Mouse (Mus musculus): ENCODE measurements at regions not wholly inside any gene's neighbourhood (a gene's known extent, or its start where the extent isn't known, plus 50 kb on each side); places are given as distances from the start of the nearest gene placed in this dataset.
A peak's percentile ranks its signal among the peaks of the same experiment; 100 is the strongest.

DNA sequence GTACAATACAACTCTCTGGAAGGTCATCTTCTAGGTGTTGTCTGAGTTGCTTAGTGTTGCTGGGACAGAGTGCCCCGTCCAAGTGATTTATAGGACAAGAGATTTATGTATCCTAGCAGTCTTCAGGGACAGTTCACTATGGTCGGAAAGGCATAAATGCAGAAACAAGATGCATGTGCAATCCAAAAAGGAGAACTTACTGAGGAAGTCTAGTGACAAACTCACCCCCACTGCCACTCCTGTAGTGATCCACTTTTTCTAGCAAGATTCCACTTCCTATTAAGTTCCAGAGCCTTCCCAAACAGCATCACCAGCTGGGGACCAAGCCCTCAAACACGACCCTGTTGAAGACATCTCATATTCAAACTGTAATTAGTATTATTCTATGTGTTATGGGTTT is 1266.9 kb upstream of the Lrrc6 start:
- DNase-seq: no peak

DNA sequence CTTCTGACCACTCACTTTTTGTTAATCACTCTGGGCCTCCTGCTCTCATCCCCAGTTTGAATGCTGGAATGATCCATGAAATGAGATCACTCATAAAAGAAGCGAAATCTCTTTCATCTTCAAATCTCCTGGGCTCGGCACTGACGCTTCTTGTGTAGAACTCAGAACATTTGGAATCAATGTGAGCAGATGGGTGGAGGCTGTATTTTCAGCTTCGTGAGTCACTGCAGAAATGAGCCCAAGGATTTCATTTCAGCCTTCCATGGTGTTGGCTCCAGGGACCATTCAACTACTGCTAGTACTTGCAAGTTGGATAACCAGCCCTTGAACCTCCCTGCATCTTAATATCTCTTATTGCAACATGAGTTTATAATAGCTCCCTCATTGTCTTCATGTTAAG is 1258.5 kb upstream of the Lrrc6 start:
- intact Hi-C loops (cut with DNase I; ENCODE audit: low total_unique reads): no loop called here
- peak; percentile 23 for DNase-seq

More for the DNA sequence above, 1266.9 kb upstream of the Lrrc6 start:
- intact Hi-C loops (cut with DNase I; ENCODE audit: low total_unique reads): no loop called here

DNA sequence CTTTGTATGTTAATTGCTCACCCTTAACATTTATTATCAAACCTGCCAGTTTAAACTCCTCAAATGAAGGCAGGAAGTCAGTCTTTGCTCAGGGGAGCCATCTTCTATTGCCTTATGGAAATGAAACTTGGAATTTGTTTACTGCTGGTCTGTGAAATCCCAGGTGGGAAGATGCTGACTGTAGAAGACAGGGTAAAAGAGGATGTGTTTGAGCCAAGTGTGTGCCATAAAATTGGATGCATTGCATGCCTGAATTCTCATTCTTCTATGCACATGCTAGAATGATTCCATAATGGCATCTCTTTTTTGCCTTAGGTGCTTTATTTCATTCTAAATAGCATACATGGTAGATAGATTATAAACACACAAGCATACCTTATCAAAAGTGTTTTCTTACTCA is 1249.9 kb upstream of the Lrrc6 start:
- no peak for DNase-seq
- intact Hi-C loops (cut with DNase I; ENCODE audit: low total_unique reads): no loop called here

DNA sequence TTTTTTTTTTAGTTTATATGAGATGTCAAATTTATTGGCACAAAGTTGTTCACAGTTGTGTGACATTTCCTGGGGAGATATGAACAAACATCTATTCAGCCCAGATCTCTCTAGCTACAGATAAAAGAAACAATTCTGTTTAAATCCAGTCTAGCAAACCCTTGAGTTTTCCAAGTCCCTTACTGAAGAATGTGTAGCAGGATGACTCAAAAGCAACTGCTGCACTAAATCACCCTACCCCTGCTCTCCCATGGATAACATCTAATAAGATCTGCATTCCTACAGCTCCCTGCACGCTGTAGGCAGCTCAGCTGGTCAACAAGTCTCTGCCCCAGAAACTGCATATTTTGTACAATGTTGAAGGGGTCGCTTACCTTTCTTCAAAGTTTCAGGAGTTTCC is 1242.6 kb upstream of the Lrrc6 start:
- DNase-seq: no peak
- intact Hi-C loops (cut with DNase I; ENCODE audit: low total_unique reads): no loop called here

DNA sequence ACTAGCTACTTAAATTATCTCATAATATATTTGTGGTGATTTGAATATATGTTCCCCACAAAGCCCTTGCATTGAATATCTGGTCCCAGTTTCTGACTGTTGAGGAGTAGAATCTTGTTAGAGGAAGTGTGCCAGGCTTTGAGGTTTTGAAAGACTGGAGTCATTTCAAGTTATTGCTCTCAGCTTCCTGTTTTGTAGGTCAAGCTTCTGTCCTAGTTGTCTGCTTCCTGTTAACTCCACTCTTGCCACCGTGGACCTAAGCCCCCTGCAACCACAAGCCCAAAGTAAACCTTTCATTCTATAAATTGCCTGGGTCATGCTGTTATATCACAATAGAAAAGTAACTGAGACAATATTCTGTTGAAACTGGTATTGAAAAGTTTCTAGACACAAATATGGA is 1232.3 kb upstream of the Lrrc6 start:
- no peak for DNase-seq
- intact Hi-C loops (cut with DNase I; ENCODE audit: low total_unique reads): no loop called here

DNA sequence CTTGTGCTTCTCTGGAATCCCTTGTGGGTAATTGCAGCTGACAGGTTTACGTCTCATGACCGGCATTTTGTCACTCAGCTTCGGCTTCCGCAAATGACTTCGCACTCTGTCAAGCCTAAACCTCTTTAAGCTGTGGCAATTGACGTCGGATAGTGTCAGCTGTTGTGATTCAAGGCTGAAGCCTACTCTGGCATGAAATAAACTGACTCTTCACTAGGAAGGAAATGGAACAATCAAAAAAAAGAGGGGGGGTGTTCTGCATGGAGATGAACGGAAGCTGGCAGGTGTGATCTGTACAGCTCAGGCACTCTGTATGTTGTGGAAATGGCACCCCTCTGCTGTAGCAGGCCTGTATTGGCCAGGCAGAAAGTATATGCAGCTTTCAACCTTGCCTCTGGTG is 1228.8 kb upstream of the Lrrc6 start:
- intact Hi-C loops (cut with DNase I; ENCODE audit: low total_unique reads): no loop called here
- no peak for DNase-seq

DNA sequence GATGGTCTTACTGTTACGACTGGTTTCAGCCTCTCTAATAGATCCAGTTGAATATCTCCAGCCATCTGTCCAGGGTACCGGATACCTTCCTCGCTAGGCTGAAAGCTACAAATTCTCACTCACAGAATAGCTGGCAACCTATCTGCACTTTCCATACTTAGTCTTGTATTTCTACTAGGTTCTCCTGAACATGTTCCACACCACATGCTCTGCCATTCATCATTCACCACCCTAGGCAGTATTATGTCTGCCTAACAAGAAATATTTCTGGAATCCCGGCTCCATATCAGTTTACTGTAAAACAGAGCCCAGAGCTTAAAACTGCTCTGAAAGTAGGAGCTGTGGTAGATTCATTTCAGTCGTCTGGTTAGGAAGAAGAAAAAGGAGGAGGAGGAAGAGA is 1224.5 kb upstream of the Lrrc6 start:
- no peak for DNase-seq

DNA sequence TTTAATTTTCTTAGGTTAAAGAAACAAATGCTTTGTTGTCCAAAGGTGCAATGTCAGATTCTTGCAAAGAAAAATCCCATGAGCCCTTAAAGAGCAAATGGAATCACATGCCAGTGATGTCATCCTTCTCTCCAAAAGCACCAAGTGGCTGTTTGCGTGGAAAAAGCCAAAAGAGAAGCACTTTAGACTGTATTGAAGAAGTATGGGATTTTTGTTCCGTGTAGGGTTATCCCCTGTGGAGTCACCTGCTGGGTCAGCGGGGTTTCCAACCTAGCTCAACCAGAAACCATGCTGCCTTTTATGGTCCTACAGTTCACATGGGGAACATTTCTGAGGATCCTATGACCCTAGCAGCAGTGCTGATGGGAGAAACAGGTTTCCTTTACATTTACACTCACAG is 1213.5 kb upstream of the Lrrc6 start:
- DNase-seq: no peak
- intact Hi-C loops (cut with DNase I; ENCODE audit: low total_unique reads): no loop called here

More for the DNA sequence above, 1224.5 kb upstream of the Lrrc6 start:
- intact Hi-C loops (cut with DNase I; ENCODE audit: low total_unique reads): no loop called here

DNA sequence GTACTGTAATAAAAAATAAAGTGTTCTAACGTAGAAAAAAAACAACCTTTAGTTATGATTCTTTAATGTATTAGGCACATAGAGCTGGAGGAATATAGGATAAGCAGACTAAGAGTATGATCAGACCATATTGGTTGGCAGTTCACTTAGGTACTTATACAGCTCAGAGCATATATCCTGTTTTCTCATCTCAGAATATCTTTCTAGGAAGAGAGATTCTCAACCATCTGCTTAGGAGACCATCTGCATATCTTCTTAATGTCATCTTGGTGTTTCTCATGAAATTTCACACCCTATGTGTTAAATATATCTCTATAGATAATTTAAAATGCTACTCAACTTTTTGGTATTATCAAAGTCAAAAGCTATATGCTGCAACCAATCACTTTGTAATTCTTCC is 1185.4 kb upstream of the Lrrc6 start:
- no peak for DNase-seq
- intact Hi-C loops (cut with DNase I; ENCODE audit: low total_unique reads): no loop called here

DNA sequence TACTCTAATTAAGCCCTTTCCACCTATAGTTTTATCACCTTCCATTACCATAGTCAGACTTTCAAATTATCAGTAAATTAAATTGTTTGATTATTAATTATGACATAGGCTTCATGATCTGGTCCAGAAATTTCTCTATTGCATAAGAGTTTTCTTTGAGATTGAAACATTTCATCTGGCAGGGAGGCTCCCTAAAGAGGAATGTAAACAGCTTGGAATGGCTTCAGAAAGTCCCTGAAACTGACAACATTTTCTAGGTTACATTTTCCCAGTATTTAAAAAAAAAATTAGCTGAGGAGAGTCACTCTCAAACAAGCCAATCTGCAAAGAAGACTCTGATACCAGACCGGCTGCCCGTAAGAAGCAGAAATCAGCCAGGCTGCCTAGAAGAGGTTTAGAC is 1172.6 kb upstream of the Lrrc6 start:
- intact Hi-C loops (cut with DNase I; ENCODE audit: low total_unique reads): no loop called here
- no peak for DNase-seq

DNA sequence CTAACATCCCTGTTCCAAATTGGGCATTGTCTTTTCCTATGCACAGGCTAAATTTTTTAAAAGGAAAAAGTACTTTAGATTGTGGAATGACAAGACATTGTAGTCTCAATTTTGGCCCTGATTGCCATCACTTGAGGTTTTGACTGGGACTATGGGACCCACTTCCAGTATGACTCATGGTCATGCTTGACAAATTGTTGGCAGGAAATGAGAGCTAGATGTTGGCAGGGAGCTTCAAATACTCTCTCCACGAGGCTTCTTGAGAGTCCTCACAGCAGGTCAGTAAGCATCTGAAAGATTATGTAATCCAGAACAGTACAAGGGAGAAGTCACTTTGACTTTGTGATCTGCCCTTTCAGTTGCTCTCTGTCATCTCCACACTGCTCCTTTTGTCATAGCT is 1135.4 kb upstream of the Lrrc6 start:
- intact Hi-C loops (cut with DNase I; ENCODE audit: low total_unique reads): no loop called here
- no peak for DNase-seq

DNA sequence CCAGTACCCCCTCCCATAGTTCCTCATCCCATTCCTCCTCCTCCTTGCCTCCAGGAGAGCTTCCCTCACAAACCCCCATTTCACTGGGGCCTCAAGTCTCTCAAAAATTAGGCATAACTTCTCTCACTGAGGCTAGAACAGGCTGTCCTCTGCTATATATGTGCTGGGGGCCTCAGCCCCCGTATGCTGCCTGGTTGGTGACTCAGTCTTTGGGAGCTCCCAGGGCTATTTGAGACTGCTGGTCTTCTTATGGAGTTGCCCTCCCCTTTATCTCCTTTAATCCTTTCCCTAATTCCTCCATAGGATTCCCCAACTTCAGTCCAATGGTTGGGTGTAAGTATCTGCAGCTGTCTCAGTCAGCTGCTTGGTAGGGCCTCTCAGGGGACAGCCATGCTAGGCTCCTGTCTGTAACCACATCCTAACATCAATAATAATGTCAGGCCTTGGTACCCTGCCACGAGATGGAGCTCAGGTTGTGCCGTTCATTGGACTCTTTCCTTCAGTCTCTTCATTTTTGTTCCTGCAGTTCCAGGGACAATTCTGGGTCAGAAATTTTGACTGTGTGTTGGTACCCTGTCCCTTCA is 1126.1 kb upstream of the Lrrc6 start:
- intact Hi-C loops (cut with DNase I; ENCODE audit: low total_unique reads): no loop called here
- DNase-seq: no peak

DNA sequence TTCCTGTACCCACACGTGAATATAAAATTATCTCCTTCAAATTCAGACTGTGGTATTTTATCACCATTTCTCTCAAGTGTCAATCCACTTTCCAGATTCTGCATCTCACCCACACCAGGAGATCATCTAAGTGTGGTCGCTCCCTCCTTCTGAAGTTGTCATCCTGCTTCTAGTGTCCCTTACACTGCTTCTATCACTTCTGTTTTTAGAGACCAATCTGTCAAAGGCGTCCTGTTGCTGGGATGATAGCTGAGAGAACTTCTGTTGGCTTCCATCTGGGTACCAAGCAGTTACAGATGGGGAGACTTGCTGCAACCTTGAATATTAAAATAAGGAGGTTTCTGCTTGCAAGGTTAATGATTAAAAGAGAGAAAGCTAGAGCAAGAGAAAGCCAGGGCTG is 1111.2 kb upstream of the Lrrc6 start:
- no peak for DNase-seq
- intact Hi-C loops (cut with DNase I; ENCODE audit: low total_unique reads): no loop called here

DNA sequence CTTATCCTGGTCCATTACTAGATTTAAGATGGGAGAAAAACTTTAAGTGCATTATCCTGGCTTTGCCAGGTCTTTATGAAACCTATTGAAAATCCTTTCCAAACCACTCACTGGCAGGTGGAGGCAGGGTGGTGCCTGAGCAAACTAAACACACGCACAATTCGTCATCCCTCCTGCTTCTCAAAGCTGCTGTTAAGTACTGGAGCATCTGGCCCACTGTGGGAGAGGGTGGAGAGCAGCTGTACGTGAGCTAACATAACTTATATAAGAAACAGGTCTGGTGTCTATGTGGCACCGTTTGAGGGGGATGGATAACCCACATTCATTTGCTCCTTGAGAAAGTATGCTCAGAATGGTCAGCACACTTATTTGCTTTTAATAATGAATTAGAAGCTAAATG is 1097.7 kb upstream of the Lrrc6 start:
- DNase-seq: no peak
- intact Hi-C loops (cut with DNase I; ENCODE audit: low total_unique reads): no loop called here

DNA sequence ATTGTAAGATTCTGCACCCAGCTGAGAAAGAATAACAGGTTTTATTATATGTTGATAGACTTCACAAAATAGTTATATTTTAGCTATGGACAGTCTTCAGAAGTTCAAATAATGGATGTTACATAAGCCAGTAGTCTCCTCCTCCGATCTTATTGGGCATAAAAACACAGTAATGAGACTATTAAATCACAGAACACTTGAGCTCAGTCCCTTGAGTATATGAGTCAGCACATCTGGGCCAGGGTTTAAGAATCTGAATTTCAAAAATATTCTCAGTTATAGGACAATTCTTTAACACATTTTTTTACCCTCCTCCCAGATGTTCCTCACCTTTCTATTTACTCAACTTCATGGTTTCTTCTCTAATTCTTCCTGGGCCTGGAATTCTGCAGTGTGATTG is 1075.9 kb upstream of the Lrrc6 start:
- intact Hi-C loops (cut with DNase I; ENCODE audit: low total_unique reads): no loop called here
- no peak for DNase-seq

DNA sequence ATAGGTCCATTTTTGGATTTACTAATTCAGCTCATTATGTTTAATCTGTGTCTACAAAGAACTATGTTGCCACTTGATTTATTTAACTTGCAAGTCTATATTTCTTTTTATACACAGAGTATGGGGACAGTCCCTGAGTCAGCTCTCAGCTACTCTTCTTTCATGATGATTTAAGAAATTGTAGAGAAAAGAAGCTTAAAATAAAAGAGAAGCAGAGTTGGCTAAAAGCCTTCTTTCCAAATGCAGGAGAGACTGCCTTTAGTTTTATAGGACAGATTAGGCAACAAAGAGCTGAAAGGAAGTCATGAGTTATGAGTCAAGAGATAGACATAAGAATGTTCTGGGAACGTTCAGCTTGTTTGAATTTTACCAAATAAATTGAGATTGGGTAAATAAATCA is 1070.9 kb upstream of the Lrrc6 start:
- DNase-seq: no peak
- intact Hi-C loops (cut with DNase I; ENCODE audit: low total_unique reads): no loop called here

DNA sequence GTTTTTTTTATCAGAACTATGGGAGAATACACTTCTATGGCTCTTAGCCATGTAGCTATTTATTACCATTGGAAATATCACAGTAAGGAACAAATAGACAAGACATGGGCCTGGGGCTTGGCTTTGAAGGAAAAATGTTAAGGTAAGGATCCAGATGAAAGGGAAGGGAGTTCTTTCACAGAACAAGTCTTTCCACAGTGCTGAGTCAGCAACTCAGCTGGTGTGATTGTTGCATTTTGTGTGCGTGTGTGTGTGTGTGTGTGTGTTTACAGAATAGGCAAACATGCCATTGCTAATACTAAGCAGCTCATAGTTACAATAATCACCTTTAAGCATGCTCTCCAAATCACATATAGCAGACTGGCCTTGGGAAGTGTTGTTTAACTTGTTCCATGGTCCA is 1056.6 kb upstream of the Lrrc6 start:
- no peak for DNase-seq
- intact Hi-C loops (cut with DNase I; ENCODE audit: low total_unique reads): no loop called here

DNA sequence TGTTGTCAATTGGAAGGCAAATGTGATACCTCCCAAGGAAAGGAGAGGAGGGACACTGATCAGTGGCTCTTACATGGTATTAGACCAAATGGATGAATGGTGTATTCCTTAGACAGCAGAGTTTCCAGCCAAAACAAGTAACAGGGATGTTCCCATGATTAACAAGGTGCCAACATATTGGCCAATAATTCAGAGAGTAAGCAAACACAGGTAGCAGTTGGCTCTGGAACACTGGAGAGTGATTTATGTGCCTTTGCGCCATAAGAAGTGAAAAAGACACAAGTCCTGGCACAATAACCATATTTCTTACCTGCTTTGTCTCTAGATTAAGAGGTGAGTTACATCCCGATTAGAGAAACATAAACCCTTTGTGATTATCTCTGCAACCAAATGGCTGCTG is 1051.2 kb upstream of the Lrrc6 start:
- no peak for DNase-seq
- intact Hi-C loops (cut with DNase I; ENCODE audit: low total_unique reads): no loop called here

DNA sequence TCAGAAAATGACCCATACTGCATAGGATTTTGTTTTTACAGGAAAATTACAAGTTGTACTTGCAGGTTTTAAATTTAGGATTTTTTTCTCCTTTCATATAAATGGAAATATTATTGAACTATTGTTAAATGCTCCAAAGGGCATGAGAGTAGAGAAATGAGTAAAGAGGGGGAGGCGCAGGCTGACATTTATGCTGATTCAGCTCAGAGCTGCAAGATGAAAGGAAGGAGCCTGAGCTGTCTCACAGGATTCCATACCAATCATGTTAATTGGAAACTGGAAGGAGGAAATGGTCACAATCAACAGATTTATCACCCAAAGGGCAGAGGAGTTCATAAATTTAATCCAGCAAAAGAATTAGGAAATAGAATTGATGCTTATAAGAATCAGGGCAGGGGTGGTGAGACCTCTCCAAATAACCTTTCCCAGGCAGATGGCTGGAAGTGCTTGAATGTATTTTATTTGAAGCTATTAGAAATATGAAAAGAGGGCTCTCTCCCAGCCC is 1046.2 kb upstream of the Lrrc6 start:
- intact Hi-C loops (cut with DNase I; ENCODE audit: low total_unique reads): no loop called here
- DNase-seq: no peak

DNA sequence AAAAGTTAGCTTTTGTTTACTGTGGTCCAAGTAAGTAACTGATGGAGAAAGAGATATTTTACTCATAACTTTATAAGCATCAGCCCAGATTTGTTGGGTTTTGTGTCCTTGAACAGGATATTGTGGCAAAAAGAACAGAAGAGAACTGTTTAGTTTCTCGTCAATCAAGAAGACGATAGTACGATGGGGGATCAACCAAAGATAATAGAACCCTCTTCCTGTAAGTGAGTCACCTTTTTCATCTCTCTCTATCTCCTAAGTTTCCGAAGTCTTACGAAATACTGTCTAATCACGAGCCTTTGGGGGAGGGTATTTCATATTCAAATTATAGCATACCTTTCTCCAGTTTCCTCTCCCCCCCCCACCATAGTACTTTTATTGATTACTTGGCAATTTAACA is 1045.0 kb upstream of the Lrrc6 start:
- intact Hi-C loops (cut with DNase I; ENCODE audit: low total_unique reads): no loop called here
- DNase-seq: no peak

DNA sequence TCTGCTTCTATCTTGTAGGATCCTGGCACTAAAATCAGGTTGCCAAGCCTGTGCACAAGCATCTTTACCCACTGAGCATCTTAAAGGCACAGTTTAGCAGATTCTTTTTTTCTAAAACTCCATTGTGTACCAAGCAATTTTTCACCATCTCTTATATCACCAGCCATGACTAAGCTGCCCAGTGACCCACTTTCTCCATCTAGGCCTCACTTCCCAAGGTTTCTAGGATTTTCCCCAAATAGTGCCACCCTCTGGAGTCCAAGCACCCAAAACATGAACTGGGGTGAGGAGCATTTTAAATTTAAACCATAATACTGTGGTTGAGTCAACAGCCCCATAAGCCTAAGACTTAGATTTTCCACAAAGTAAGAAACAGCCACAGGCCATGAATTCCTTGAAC is 1013.0 kb upstream of the Lrrc6 start:
- DNase-seq: no peak
- intact Hi-C loops (cut with DNase I; ENCODE audit: low total_unique reads): no loop called here

DNA sequence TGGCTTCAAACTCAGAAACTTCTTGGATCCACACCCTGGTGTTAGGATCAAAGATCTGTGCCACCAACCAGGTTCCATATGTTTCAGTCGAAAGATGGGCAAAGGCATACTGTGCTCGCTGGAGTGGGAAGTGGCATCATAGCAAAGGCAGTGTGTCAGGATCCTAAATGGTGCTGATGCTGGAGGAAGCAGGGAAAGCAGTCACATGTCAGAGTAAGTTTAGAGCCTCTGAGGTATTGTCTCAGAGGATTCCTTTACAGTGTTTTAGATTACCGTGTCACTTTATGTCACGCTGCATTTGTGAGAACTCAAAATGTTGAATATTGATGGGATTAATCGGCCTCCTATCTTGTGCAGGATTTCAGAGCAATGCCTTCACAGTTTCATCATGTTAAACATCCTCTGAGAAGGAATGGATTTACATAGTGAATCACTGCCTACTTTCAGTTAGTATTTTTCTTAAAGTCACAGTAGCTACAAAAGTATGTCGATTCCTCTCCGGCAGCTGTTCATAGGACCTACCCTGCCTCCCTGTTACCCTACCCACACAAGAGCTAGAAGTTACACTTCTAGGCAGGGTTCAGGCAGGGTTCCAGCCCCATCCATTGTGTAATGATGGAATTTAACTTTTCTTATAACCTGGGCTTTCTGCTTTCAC is 994.4 kb upstream of the Lrrc6 start:
- intact Hi-C loops (cut with DNase I; ENCODE audit: low total_unique reads): no loop called here
- DNase-seq: no peak

Measured in gastrocnemius, postnatal 14 days (tissue).